Mouse (Mus musculus) stomach, postnatal 0 days (tissue): ENCODE results near the gene AW822073.
"Not testable (repeated sequence)": the region's sequence is repeated elsewhere in the genome, so short reads cannot be mapped to it uniquely, and the experiment has no call there.

ENCODE experiments used
- CTCF ChIP-seq: IDR thresholded peaks from 2 replicates; pipeline ENCODE4 v1.5.1; 2016; ENCODE audit warnings: antibody characterized with exemption, low read depth, mild to moderate bottlenecking, moderate library complexity
- EP300 ChIP-seq: optimal IDR thresholded peaks from 2 replicates; pipeline ENCODE3; 2016; ENCODE audit warnings: antibody characterized with exemption

DNA sequence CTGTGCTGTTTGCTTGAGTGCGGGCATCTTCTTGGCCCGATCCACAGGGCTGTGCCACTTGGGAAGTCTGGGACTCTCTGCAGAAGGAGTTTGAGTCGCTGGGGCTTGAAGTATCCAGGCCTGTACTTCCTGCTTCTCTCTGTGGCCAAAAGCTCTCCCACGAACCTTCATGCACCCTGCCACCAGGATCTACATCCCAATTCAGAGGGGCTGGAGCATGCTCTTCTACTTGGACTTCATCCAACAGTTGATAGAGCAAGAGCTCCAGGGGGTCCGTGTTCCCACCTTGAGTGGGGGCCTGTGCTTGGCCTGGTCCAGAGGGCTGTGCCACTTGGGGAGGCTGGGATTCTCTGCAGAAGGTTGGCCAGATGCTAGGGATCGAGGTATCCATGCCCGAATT, 6.4 kb upstream of the AW822073 start:
- not testable (repeated sequence) for TF ChIP-seq CTCF, EP300
